Mouse (Mus musculus): ENCODE measurements at regions not wholly inside any gene's neighbourhood (a gene's known extent, or its start where the extent isn't known, plus 50 kb on each side); places are given as distances from the start of the nearest gene placed in this dataset.

DNA sequence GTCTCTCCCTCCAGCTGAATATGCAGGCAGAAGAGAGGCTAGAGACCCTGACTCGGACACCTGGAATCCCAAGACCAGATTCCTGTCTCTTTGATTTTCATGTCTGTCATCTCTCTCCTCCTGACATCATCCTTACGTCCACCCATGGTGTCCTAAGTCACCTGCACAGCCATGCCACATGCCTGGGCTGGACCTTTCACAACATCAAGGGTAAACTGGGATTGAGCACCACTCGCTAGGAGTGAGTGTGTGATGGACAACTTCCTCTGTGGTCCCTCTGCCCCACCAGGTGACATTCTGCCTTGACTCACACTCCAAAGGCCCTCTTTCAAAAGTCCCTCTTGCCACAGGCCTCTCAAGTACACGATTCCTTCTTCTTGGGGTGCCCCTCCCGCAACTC, 244.1 kb downstream of the Bcl11b start:
- no peak overlapping the region for H3K4me3 ChIP-seq
- H3K36me3 ChIP-seq (ENCODE audit: control insufficient read depth, insufficient read depth) = no peaks in the 10 kb centered on the region
- no peaks in the 10 kb centered on the region for H3K79me2 ChIP-seq (ENCODE audit: control insufficient read depth, insufficient read depth)
- H3K4me2 ChIP-seq (ENCODE audit: low read depth) = no peak overlapping the region
- no peaks in the 10 kb centered on the region for H3K27me3 ChIP-seq (ENCODE audit: control insufficient read depth, insufficient read depth, insufficient read length)
- no peak overlapping the region for H3ac ChIP-seq (ENCODE audit: control insufficient read depth, insufficient read length)
- no peak for TF ChIP-seq MYOG (IDR thresholded peaks at IDR 0.05; ENCODE audit: control insufficient read depth in 1 of 3, insufficient read depth in 1 of 3, insufficient read length in 2 of 3, low read depth in 2 of 3)
- no peak for TF ChIP-seq REST (IDR thresholded peaks at IDR 0.05; ENCODE audit: insufficient read depth, insufficient read length)
- TF ChIP-seq TCF3 (IDR thresholded peaks at IDR 0.05; ENCODE audit: insufficient read length, low read depth) = no peak
- TF ChIP-seq MAX (IDR thresholded peaks at IDR 0.05; ENCODE audit: low read depth) = no peak
- TF ChIP-seq POLR2A (IDR thresholded peaks at IDR 0.05; ENCODE audit: insufficient read length, low read depth) = no peak
- no peak for TF ChIP-seq E2F4 (IDR thresholded peaks at IDR 0.05; ENCODE audit: insufficient read depth)
- TF ChIP-seq USF1 (IDR thresholded peaks at IDR 0.05; ENCODE audit: low read depth) = no peak
- TF ChIP-seq CEBPB (IDR thresholded peaks at IDR 0.05; ENCODE audit: insufficient read depth, poor library complexity, severe bottlenecking) = no peak
- no peak for TF ChIP-seq SRF (IDR thresholded peaks at IDR 0.05; ENCODE audit: control insufficient read depth, insufficient read length, low read depth)
- no peak for TF ChIP-seq POLR2AphosphoS2 (IDR thresholded peaks at IDR 0.05; ENCODE audit: insufficient read length, low read depth)
- no peak for TF ChIP-seq MYOD1 (IDR thresholded peaks at IDR 0.05; ENCODE audit: control insufficient read depth in 1 of 3, insufficient read length in 2 of 3, low read depth in 2 of 3)
- no peak for TF ChIP-seq TCF12 (IDR thresholded peaks at IDR 0.05; ENCODE audit: insufficient read depth, poor library complexity, severe bottlenecking)

DNA sequence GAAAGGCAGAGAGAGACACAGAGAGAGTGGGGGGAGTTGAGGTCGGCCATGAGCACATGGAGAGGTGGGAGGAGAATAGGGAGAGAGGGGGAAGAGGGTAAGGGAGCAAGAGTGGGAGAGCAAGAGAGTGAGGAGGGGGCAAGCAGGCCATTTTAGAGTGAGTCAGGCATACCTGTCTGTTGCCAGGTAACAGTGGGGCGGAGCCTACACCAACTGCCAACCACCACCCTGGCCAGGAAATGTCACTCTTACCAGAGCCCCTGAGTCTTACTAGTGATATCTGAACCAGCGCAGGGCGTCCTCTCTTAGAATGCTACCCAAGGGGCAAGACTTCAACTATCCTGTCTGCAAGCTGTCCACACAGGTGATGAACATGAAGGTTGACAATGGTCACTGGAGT, 243.5 kb downstream of the Bcl11b start:
- Histone ChIP-seq H3K36me3 (ENCODE audit: control insufficient read depth, insufficient read depth) (no peaks in the 10 kb centered on the region), H3K4me3 (no peak overlapping the region), H3K27me3 (ENCODE audit: control insufficient read depth, insufficient read depth, insufficient read length) (no peaks in the 10 kb centered on the region), H3ac (ENCODE audit: control insufficient read depth, insufficient read length) (no peak overlapping the region), H3K4me2 (ENCODE audit: low read depth) (no peak overlapping the region), H3K79me2 (ENCODE audit: control insufficient read depth, insufficient read depth) (no peaks in the 10 kb centered on the region)
- TF ChIP-seq MYOG (IDR thresholded peaks at IDR 0.05; ENCODE audit: control insufficient read depth in 1 of 3, insufficient read depth in 1 of 3, insufficient read length in 2 of 3, low read depth in 2 of 3) = no peak
- no peak for TF ChIP-seq E2F4 (IDR thresholded peaks at IDR 0.05; ENCODE audit: insufficient read depth)
- TF ChIP-seq USF1 (IDR thresholded peaks at IDR 0.05; ENCODE audit: low read depth) = no peak
- no peak for TF ChIP-seq SRF (IDR thresholded peaks at IDR 0.05; ENCODE audit: control insufficient read depth, insufficient read length, low read depth)
- TF ChIP-seq MAX (IDR thresholded peaks at IDR 0.05; ENCODE audit: low read depth) = no peak

DNA sequence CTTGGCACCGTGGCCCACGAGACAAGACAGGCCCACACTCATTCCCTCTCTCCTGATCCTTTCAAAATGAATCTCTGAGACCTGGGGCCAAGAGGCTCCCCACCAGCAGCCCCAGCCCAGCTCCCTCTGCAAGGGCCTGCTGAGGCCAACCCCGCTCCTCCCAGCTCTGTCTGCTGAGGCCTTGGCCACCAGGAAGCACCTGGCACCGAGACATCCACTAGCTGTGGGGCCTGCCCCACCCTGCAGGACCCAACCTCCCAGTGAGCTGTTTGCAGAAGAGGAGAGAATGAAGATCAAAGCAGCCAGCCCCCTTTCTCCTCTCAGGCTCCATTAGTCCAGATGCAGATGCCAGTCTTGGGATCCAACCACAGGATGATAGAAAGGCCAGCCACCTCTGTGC, 241.3 kb downstream of the Bcl11b start:
- Histone ChIP-seq H3K27me3 (ENCODE audit: control insufficient read depth, insufficient read depth, insufficient read length) (no peaks in the 10 kb centered on the region), H3K79me2 (ENCODE audit: control insufficient read depth, insufficient read depth) (no peaks in the 10 kb centered on the region), H3K4me2 (ENCODE audit: low read depth) (no peak overlapping the region), H3K4me3 (no peak overlapping the region), H3ac (ENCODE audit: control insufficient read depth, insufficient read length) (no peak overlapping the region), H3K36me3 (ENCODE audit: control insufficient read depth, insufficient read depth) (no peaks in the 10 kb centered on the region)
- TF ChIP-seq MYOD1 (IDR thresholded peaks at IDR 0.05; ENCODE audit: control insufficient read depth in 1 of 3, insufficient read length in 2 of 3, low read depth in 2 of 3) (no peak), POLR2A (IDR thresholded peaks at IDR 0.05; ENCODE audit: insufficient read length, low read depth) (no peak), MYOG (IDR thresholded peaks at IDR 0.05; ENCODE audit: control insufficient read depth in 1 of 3, insufficient read depth in 1 of 3, insufficient read length in 2 of 3, low read depth in 2 of 3) (no peak), USF1 (IDR thresholded peaks at IDR 0.05; ENCODE audit: low read depth) (no peak)

DNA sequence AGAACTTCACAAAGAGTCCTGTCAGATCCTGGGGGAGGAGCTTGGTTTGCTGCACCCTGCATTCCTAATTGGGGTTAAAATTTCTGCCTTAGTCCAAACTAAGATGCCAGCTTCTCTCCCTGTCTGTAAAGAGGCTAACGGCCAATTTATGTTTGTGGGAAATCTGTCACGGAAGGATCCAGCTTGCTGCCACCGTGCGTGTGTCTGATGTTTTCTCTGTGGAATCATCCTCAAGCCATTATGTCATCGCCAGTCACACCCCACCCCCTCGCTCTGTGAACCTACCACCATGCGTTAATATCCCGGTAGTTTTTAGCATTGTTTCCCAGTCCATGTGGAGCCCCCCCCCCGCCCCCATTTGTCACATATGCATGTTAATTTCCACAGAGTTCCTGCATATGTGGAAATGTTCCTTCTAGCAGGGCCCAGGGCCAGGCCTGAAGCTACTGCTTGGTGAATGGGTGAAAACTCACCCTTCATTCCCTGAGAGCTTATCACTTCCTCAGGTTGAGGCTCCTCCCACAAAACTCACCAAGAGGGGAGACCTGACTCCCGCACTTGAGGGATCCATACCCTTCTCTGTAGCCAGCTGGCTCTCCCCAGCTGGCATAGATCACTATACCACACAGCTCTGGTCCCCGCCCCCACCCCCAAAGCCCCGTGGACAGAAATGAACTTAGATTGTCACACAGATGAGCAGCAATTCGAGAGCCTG, 233.4 kb downstream of the Bcl11b start:
- H3K27me3 ChIP-seq (ENCODE audit: control insufficient read depth, insufficient read depth, insufficient read length) = no peaks in the 10 kb centered on the region
- TF ChIP-seq POLR2A (IDR thresholded peaks at IDR 0.05; ENCODE audit: insufficient read length, low read depth) = no peak
- TF ChIP-seq E2F4 (IDR thresholded peaks at IDR 0.05; ENCODE audit: insufficient read depth) = no peak
- no peak for TF ChIP-seq TCF12 (IDR thresholded peaks at IDR 0.05; ENCODE audit: insufficient read depth, poor library complexity, severe bottlenecking)
- no peaks in the 10 kb centered on the region for H3K36me3 ChIP-seq (ENCODE audit: control insufficient read depth, insufficient read depth)
- no peak overlapping the region for H3ac ChIP-seq (ENCODE audit: control insufficient read depth, insufficient read length)
- H3K4me3 ChIP-seq = no peak overlapping the region
- no peak overlapping the region for H3K4me2 ChIP-seq (ENCODE audit: low read depth)
- H3K79me2 ChIP-seq (ENCODE audit: control insufficient read depth, insufficient read depth) = no peaks in the 10 kb centered on the region

DNA sequence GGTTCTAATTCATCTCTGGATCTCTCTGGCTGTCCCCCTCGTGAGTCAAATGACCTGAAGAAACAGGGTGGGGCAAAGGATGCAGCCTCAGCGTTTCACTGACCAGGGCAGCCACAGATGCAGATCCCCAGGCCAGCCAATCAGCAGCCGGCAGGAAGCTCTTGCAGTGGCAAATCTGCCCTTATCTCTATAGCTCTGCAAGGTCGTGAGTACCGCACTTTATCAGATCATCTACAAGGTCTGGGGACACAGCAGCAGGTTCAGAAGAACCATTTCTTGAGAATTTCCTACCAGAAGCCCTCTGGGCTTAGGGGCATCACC, 232.9 kb downstream of the Bcl11b start:
- Histone ChIP-seq H3K36me3 (ENCODE audit: control insufficient read depth, insufficient read depth) (no peaks in the 10 kb centered on the region), H3K4me3 (no peak overlapping the region), H3ac (ENCODE audit: control insufficient read depth, insufficient read length) (no peak overlapping the region), H3K4me2 (ENCODE audit: low read depth) (no peak overlapping the region), H3K79me2 (ENCODE audit: control insufficient read depth, insufficient read depth) (no peaks in the 10 kb centered on the region), H3K27me3 (ENCODE audit: control insufficient read depth, insufficient read depth, insufficient read length) (no peaks in the 10 kb centered on the region)
- TF ChIP-seq MAX (IDR thresholded peaks at IDR 0.05; ENCODE audit: low read depth) (no peak), POLR2AphosphoS2 (IDR thresholded peaks at IDR 0.05; ENCODE audit: insufficient read length, low read depth) (no peak), E2F4 (IDR thresholded peaks at IDR 0.05; ENCODE audit: insufficient read depth) (no peak), REST (IDR thresholded peaks at IDR 0.05; ENCODE audit: insufficient read depth, insufficient read length) (no peak), MYOG (IDR thresholded peaks at IDR 0.05; ENCODE audit: control insufficient read depth in 1 of 3, insufficient read depth in 1 of 3, insufficient read length in 2 of 3, low read depth in 2 of 3) (no peak), TCF12 (IDR thresholded peaks at IDR 0.05; ENCODE audit: insufficient read depth, poor library complexity, severe bottlenecking) (no peak), SRF (IDR thresholded peaks at IDR 0.05; ENCODE audit: control insufficient read depth, insufficient read length, low read depth) (no peak), MYOD1 (IDR thresholded peaks at IDR 0.05; ENCODE audit: control insufficient read depth in 1 of 3, insufficient read length in 2 of 3, low read depth in 2 of 3) (no peak), POLR2A (IDR thresholded peaks at IDR 0.05; ENCODE audit: insufficient read length, low read depth) (no peak), USF1 (IDR thresholded peaks at IDR 0.05; ENCODE audit: low read depth) (no peak), TCF3 (IDR thresholded peaks at IDR 0.05; ENCODE audit: insufficient read length, low read depth) (no peak), CEBPB (IDR thresholded peaks at IDR 0.05; ENCODE audit: insufficient read depth, poor library complexity, severe bottlenecking) (no peak)
